Mouse (Mus musculus) embryo, embryonic 10.5 days (tissue): Measurements from ENCODE around the gene Sccpdh.
"Not testable (repeated sequence)": the region's sequence is repeated elsewhere in the genome, so short reads cannot be mapped to it uniquely, and the experiment has no call there.

Source experiments
- DNase-seq: peaks from one replicate; pipeline ENCODE4 v3.0.0-alpha.2; 2015; ENCODE audit warnings: low spot score

Sccpdh gene

DNA sequence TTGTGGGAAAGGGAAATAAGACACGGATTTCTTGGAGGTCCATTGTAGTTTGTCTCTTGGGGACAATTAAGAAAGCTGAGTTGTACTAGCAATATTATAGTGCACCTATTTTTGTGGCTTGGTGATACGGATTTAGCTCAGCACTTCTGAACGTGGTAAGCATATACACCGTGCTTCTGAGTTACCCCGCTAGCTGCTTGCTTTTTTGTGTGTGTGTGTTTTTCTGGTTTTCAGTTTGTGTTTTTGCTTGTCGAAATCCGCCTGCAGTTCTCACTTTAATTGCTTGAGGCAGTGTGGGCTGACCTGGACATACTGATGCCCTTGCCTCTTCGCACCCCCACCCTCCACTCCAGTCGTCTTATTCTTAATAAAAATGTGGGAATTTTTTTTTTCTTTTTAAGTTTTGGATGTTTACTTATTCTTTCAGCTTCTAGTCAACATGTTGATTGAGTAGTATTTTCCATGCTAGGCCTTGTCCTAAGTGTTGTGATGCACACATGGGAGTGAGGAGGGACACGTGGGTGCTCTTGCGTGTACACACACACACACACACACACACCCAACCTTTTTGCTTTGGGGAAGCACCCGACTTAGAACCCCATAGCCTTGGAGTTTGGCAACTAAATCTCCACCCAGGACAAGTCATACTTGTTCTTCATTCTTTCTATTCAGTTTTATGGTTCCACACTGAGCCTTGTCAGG is 977 bp downstream of the Sccpdh start:
- peak; percentile 45 for DNase-seq

DNA sequence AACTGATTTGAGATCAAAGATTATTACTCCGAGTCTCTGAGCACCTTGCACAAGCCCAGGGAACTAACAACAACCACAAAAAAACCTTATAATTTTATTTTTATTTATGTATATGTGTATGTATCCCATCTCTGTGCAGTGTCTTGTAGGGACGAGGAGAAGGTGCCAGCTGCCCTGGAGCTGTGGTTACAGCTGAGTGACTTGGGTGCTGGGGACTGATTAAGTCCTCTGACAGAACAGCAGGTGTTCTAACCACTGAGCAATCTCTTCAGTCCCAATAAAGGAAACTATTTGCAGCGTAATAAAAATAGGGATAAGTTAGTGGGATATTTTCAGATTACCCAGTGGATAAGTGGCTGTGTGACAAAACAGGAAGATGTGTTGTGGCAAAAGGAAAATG is 6.3 kb downstream of the Sccpdh start:
- DNase-seq: no peak

DNA sequence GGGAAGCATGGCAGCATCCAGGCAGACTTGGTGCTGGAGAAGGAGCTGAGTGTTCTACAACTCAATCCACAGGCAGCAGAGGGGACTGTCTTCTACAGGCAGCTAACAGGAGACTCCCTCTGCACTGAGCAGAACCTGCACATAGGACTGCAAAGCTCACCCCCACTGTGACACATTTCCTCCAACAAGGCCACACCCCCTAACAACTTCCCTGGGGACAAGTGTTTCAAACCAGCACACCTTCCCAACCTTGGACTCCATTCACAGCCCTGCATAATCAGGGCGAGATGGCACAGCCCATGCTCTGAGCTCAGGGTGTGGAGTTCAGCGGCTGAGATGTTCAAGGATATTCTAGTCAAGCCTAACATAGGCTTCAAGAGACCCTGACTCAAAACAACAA is 9.0 kb downstream of the Sccpdh start:
- no peak for DNase-seq

DNA sequence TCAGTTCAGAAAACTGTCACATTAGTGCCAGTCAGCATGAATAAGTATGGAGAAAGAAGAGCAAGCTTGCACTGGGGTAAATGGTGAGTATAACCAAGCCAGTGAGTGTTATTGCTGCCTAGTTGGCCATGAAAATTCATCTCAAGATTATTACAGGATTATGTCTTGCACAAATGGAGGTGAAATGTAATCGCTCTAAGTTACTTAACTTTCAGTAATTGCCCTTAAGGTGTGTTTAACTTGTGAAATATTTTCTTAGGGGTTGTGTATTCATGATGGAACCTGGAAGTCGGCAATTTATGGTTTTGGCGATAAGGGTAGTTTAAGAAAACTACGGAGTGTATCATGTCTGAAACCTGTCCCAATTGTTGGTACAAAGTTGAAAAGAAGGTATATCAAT is 11.3 kb downstream of the Sccpdh start:
- DNase-seq: no peak

DNA sequence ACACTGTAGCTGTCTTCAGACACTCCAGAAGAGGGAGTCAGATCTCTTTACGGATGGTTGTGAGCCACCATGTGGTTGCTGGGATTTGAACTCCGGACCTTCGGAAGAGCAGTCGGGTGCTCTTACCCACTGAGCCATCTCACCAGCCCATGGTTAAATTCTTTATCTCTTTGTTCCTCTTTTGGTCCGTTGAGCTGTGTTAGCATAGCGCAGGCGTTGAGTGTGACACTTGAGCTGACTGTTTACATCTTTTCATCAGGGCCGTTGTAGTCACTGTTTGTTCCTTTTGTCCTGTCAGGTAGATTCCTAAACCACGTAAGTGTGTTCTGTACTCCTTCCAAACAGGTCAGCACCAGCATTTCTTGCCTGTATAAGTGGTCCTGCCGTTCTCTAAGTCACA is 14.7 kb downstream of the Sccpdh start:
- not testable (repeated sequence) for DNase-seq

DNA sequence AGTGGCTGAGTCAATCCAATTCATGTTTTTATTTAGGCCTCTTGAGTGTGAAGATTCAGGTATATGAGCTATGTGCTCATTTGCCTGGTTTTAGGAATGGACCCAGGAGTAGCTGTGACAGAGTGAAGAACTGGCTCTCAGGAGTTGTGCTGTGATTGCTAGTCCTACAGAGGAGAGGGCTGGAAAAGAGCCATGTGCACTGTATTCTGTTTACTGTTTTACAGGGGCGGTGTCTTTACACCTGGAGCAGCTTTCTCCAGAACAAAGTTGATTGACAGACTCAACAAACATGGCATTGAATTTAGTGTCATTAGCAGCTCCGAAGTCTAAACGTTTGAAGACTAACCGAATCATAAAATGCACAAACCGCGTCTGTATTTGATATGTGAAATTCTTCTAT is 18.3 kb downstream of the Sccpdh start:
- no peak for DNase-seq

DNA sequence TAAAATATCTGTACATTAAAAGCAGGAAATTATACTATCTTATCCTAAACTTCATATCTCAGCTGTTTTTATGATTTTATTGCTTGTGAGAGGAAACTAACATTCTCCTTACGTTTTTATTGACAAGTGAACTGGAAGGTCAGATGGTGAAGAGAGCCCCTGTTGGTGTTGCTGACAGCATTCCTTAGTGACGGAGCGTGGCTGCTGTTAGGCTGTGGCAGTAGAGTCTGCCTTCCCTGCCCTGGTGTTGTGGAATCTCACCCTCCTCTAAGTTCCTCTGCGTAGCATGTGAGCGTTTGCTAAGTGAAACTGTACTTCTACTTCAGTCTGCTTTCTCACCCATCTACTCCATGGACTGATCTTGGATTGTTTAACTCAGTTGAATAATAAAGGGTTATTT is 18.8 kb downstream of the Sccpdh start:
- no peak for DNase-seq

DNA sequence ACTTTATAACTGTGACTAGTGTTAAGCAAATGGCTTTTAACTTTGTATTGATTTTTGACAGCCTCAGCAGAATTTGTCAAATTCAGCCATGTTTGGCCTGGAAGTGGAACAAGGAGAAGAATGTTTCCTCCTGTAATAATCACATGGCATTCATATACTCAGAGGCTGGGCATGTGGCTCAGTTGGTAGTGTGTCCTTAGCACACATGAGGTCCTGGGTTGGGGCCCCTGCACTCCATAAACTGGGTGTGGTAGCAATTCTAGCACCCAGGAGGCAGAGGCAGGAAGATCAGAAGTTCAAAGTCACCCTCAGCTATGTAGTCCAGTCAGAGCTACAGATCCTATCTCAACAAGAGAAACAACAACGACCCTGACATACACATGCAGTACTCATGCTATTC is 19.3 kb downstream of the Sccpdh start:
- no peak for DNase-seq

DNA sequence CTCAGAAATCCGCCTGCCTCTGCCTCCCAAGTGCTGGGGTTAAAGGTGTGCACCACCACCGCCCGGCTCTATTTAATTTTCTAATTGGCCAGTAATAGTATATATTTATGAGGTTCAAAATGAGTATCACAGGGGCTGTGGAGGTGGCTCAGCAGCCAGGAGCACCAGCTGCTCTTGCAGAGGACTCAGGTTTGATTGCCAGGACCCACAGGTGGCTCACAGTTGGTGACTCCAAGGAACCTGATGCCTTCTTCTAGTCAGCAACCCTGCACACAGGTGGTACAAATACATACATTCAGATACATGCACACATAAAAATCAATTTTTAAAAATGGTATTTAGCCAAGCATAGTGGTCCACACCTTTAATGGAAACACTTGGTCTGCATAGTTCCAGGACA is 20.0 kb downstream of the Sccpdh start:
- no peak for DNase-seq

DNA sequence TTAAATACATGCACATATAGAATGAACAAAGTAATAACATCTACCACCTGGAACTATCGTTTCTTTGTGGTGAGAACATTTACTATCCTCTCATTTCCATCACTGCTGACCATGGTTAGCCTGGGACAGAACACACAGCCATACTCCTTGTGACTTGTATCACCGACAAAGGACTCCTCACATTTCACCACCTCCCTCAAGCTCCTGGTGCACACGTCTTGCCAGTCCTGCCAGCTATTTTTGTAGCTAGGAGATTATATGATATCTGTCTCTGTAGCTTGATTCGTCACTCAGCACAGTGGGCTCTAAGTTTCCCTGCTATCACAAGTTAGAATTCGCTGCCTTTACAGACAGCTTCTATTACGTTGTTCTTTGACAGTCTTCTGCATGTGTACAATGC is 20.4 kb downstream of the Sccpdh start:
- DNase-seq: no peak

DNA sequence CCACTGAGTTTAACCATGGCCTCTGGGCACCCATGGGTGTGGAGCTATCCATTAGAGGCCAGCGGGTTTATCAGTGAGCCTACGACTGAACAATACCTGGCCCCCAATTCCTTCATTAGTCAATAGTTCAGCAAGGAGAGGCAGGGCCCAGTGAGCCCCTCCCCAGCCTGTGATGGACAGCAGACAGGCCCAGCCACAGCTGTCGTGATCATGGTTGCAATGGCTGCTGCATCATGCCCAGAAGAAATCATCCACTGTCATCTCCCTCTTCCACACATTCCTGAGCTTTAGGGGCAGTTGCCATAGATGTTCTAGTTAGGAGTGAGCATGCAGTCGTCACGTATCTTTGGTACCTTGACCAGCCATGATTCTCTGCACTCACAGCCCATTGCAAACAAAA is 20.9 kb downstream of the Sccpdh start:
- DNase-seq: no peak

DNA sequence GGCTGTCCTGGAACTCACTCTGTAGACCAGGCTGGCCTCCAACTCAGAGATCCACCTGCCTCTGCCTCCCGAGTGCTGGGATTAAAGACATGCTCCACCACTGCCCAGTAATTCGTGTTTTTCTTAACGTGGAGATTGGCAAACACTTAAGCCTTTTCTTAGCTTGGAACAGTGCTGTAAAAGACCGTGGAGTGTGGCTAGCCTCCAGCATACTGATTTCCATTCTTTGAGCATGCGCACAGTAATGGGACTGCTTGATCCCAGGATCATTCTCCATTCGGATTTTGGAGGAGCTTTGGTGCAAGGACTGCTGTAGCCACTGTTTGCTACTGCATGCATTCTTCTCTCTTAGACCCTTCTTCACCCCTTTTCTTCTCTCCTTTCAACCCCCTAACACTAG is 21.5 kb downstream of the Sccpdh start:
- DNase-seq: no peak

DNA sequence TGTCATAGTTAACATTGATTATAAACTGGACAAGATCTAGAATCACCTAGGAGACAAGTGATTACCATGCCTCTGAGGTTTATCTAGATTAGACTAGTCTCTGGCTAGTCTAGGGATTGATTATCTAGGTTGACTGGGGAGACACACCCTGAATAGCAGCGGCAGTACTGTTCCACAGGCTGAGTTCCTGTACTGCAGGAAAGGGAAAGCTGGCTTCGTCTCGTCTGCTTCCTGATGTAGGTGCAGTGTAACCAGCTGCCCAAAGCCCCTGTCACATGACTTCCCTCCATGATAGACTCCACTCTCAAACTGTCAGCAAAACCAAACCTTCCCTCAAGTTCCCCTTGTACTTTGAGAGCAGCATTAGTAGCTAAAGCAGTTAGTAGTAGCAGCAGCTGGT is 36.1 kb downstream of the Sccpdh start:
- DNase-seq: no peak

DNA sequence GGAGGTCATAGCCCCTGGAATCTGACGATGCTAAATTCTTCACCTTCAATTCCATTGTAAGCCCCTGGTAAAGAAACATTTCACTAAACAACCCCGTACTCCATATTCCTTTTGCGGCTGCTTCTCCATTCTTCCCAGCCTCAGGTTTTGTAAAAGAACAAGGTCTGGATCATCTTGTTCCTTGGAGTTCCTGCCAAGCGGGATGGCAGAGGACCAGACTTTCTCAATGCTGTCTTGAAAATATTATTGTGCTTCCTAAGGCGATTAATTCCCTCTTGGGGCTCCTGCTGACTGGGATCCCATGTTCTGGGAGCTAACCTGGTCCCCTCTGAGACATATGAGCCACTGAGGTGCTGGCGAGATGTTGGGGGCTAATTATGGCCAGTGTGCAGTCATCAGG is 37.1 kb downstream of the Sccpdh start:
- DNase-seq: no peak

DNA sequence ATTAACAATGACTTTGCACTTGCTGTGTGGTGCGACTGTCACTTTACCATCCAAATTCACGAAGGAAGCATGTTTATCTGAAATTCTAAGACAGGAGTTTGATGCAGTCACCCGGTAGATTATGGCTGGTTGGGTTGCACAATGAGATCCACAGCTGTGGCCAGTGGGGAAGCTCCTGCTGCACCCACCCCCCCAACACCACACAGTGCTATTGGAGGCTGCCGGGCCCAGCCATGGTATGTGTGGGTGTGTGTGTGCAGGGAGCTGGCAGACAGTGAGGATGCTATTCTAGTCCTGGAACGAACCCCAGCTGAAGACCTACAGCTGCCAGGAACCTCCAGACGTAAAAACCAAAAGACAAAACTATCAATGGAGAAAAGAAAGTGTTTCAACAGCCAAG is 41.4 kb downstream of the Sccpdh start:
- no peak for DNase-seq

DNA sequence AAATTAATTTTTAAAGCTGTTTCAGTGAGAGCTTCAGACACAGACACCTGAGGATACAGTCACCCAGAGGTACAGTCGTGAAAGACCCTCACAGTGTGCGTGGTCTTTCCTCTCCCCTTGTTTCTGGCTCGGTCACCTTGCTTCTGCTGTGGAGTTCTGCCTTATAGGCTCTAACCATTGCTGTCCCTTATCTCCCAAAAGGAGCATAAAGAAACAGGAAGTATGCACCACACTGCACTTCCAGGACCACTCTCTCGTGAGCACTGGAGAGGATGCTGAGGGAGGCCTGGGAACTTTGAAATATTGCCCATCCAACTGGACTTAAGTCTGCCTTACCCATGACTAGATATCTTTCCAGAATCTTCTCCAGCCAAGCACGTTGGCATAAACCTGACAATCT is 42.7 kb downstream of the Sccpdh start:
- no peak for DNase-seq

DNA sequence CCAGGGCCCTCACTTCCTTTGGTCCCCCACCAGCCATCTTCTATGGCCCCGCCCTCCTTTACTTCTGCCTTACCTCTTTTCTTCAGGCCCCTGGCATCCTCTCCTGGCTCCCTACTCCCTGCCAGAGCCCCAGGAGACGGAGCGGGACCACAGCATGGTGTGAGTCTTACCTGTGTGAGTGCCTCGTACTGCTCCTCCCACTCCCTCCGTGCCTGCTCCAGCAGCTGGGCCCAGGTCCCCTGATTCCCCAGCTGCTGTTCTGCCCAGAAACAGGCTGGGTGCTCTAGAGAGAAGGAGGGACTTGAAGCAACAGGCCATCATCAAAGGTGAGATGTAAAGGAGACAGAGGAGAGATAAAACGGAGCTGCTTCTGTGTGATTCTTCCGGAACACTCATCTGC is 44.6 kb downstream of the Sccpdh start:
- no peak for DNase-seq

DNA sequence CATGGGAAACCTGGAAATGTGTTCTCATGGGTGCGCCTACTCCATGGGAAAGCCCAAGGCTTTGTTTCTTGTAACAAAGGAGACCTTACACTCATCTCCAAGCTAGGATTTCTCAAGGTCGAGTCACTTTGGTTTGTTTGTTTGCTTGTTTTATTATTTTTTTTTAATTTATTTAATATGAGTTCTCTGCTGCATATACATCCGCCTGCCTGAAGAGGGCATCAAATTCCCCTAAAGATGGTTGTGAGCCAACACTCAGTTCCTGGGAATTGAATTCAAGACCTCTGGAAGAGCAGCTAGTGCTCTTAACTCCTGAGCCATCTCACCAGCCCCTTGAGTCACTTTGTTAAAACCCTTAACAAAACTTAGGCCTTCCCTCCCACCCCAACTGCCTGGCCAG is 45.4 kb downstream of the Sccpdh start:
- DNase-seq: no peak

DNA sequence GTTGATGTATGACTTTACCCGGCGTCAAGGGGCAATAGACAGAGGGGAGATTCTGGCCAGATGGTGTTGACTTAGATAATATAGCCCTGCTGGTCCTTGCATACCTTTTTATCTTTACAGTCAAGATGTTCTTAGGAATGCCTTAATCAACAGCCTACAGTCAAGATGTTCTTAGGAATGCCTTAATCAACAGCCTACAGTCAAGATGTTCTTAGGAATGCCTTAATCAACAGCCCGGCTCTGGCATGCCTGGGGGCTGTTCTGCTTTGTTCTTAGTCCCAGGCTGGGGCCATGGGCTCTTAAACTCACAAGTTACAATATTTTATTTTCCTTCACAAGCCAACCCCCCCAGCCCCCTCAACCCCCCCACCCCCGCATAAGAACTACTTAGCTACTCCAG is 47.3 kb downstream of the Sccpdh start:
- DNase-seq: not testable (repeated sequence)

DNA sequence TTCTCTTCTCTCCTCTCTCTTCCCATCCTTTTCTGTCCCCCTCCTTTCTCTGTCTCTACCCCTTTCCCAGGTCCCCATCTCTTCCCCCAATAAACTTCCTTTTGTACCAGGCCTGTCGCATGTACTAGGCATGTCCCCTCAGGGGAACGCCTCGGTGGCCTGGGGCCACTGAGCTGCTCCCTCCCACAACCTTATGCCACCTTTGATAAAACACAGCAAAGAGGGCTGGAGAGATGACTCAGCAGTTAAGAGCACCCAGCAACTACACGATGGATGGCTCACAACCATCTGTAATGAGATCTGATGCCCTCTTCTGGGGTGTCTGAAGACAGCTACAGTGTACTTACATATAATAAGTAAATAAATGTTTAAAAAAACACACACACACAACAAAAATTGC is 47.8 kb downstream of the Sccpdh start:
- DNase-seq: no peak

DNA sequence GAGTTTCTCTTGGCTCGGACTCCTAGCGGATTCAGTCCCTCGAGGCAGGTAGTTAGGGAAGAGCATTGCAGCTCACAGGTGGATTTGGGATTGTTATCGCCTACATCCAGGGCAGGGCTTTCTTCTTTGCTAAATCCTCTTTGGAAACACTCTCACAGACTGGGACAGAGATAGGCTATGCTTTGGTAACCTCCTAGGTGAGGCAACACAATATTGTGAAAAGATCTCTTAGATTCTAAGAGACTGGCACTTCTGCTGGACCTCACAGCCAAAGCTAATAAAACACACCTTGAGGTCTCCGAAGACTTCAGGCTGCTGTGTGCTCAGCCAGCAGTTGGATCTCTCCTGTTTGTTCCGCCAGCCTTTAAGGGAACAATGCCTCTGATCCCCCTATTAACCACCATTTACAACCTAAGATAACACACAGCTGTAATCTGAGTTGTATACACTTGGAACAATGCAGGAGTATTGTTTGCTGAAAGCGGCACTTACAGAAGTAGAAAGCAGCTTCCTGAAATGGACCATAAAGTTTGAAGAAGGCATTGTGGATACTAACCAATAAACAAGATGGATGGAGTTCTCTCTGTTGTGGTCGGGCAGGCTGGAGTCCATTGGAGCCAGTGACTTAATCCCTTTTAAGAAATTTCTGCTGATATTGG is 54.9 kb downstream of the Sccpdh start:
- no peak for DNase-seq

DNA sequence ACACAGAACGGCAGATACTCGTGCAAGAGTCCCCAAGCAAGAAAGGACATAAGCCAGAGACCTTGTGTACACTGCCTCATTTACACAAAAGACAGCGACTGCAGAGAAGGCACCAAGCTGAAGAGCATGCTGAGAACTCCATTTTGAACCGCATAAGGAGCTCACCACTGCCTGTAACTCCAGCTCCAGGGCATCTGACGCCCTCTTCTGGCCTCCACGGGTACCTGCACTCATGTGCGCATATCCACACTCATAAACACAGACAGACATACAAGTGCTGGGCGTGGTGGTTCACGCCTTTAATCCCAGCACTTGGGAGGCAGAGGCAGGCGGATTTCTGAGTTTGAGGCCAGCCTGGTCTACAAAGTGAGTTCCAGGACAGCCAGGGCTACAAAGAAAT is 60.7 kb downstream of the Sccpdh start:
- DNase-seq: no peak

DNA sequence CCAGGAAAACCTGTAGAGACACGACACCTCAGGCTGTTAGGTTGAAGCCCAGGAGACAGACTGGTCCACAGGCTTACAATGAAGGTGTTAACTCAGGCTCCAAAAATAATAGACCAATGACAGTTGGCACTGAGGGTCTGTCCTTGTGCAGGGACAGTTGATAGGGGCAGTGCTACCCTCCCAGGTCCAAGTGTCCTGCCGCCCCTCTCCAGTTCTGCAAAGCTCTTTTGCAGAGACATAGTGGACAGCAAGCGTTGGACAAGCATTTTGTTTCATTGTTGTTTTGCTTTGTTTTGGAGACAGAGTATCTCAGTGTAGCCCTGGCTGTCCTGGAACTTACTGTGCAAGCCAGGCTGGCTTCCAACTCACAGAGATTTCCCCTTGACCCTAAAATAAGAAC is 63.4 kb downstream of the Sccpdh start:
- DNase-seq: no peak
